Mouse (Mus musculus) heart, postnatal 0 days (tissue): ENCODE data around the gene Hmgb1.

Experiments used
- CTCF ChIP-seq: IDR thresholded peaks from 2 replicates; pipeline ENCODE4 v1.5.1; 2016; ENCODE audit warnings: antibody characterized with exemption, control low read depth, low read depth
- EP300 ChIP-seq: IDR thresholded peaks from 2 replicates; pipeline ENCODE4 v1.6.1; 2016; ENCODE audit warnings: antibody characterized with exemption, low read depth

- TF ChIP-seq CTCF (no peak), EP300 (no peak)
These were observed 37.6 kb downstream of the Hmgb1 start for GRCm38 (mm10) chr5:149146691-149147090.
